Mouse (Mus musculus) neutrophil, adult 5-6 weeks (primary cell): ENCODE data around the gene Map2k5. TPM values are rescaled to one million over a fixed set of nuclear protein-coding genes. Genes with fewer than 3 reads are reported as not detected.

Experiments used
- ATAC-seq: fragments of 151-379, 151-347 bp; 2 replicates; pipeline ENCODE4 v1.8.0; 2017; ENCODE audit warnings: mild to moderate bottlenecking, moderate TSS enrichment; ENCODE audit not compliant: insufficient number of reproducible peaks, poor library complexity, low FRiP score, severe bottlenecking; ENCODE audit errors: extremely low read depth
- total RNA-seq: library from RNA; stranded (forward); fragments of 200-1000 nt; gene quantifications from 2 replicates; pipeline ENCODE4 v1.2.3, GENCODE M21; 2017

The Map2k5 gene
- total RNA-seq, 1 experiment from 2014 or later: 29.2 TPM

DNA sequence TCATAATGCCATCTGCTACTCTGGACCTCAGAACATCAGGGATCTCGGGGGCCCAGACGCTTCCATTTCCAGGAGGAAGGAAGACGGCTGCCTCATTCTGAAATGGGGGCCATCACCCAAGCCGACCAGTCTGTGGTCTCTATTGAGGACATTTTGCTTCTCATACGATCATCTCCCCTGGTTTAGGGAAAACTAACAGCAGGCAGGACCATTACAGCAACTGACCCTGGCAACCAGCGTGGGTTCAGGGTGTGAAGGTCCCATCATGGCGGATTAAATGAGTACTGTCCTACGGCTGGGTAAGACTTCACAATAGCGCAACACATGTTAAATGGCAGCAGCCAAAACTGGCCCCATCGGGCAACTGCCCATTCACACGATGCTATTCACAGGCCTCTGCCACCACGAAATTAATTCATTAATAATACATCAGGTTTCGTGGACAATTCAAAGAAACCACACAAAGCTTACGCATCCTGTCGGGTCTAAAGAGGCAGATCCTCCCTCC lies 170.9 kb downstream of the Map2k5 start:
- ATAC-seq: no peak

DNA sequence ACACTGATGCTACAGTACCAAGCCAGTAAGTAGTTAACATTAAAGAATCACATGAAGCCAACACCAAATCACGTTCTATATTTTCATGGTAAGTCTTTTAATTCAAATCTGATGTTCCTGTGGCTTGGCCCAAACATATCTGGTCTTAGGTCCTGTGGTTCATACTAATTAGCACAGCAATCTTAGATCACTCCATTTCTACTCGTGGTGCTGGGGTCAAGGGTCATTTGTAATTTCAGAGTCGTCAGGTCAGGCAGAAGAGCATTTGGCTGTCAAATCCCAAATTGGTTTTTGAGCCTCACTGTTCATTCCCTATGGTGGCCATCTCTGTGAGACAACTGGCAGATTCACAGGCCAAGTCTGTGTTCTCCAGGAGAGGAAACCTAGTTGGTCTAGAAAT lies 174.2 kb downstream of the Map2k5 start:
- no peak for ATAC-seq

GRCm38 (mm10) chr9:63201376-63202323 lies 176.1 kb downstream of the Map2k5 start:
- no peak for ATAC-seq

GRCm38 (mm10) chr9:63197252-63197651 lies 180.4 kb downstream of the Map2k5 start:
- no peak for ATAC-seq

- ATAC-seq: no peak
These were observed 181.5 kb downstream of the Map2k5 start for GRCm38 (mm10) chr9:63196114-63196682.

GRCm38 (mm10) chr9:63195523-63195922 lies 182.2 kb downstream of the Map2k5 start:
- ATAC-seq: no peak

DNA sequence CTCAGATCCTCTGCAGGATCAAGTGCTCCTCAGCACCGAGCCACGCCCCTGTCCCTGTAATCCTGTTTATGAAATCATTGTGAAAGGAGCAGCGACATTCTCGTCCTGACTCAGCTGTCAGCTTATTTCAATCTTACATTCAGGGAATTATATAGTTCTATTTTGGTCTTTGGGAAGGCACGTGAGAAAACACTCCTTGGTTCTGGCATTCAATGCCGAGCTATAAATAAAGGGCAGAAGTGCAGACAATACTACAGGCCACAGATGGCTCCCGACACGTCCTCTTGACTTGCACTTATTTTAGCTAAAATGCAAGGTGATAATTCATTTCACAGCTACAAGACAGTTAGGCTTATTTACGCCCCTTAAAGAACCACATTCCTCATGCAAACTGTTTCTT lies 182.9 kb downstream of the Map2k5 start:
- no peak for ATAC-seq

DNA sequence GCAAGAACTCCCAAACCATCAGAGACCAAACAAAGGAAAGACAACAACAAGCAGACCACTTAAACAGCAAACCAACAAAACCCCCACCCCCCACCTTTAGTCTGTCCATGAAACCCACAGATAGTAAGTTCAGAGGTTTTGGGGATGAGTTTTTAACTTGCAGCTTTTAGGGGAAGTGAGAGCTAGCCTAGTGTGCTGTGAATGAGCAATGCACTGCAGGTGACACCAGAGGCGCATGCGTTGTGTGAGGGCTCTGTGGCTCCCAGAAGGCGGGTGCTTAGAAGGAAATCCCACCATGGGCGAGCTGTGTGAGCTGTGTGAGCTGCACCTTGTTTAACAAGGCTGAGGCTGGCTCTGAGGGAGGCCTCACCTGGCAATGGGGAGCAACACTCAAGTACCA lies 184.9 kb downstream of the Map2k5 start:
- ATAC-seq: no peak

DNA sequence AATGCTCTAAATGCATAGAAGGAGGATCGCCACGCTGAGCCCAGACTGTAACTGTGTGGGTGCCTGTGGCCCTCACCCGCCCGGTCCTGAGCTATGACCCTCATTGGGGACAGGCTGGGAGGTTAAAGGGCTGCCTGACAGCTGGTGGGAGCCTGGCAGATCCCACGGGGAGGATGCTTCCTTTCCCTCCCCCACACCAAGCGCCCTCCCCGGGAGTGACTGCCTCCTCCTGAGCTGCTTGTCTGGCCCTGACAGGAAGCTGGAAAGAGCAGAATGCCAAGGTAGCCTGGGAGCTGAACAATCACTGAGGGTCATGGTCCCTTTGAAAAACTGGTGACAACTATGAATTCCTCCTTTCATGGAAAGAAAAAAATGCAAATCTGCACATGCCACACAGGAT lies 190.4 kb downstream of the Map2k5 start:
- ATAC-seq: no peak

GRCm38 (mm10) chr9:63185249-63185648 lies 192.5 kb downstream of the Map2k5 start:
- no peak for ATAC-seq

DNA sequence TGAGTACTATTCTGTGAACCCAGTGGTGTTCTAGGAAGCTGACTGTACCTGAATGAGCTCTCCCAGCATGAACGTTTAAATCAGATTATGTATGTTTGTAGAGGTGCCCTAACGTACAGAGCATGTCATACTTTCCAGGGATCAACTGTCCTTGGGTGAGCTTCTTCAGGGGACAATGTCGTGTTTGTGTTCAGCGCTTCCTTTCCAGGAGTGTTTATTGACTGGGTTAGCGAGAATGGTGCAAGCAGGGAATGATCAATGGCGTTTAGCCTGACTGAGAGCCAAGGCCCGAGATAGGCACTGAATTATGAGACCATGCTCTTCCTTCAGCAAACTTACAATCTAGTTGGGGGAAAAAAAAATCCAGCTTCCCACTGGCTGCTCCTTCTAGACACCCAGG lies 193.8 kb downstream of the Map2k5 start:
- ATAC-seq: no peak

- ATAC-seq: no peak
These were observed 195.3 kb downstream of the Map2k5 start for GRCm38 (mm10) chr9:63182306-63182960.

DNA sequence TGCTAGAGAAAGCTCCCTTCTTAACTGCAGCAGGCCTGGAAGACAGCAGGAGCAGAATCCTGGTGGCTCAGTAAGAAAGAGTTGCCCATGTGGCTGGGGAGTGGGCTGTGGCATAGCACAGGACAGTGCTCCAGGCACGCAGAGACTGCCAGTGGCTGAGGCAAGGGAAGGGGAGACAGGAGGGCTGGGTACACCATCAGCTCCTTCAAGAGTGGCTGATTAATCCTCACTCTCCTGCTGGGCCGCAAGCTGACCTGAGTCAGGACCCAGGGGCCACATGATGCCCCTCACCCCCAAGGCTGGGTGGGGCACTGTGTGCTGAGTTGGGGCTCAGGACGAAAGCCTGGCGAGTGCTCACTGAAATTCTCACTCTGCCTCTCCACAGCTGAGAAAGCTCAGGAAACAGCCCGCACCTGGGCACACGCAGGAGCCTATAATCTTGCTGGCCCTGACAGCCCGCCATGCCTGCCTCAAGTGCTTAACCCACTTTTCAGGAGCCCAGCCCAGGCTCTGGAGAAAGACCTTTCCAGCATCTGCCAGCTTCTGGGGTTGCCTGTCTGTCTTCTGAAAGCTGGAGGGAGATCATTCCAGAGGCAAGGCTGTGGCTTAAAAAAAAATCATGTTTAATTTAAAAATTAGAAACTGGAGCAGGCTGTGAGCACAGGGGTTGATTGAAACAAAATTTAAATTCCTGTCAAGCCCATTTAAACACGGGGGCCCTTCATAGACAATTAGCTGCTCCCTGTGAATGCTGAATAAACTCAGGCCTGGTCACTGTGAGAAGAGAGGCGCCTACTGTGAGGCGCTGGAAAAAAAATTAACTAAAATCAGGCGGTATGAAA lies 196.1 kb downstream of the Map2k5 start:
- no peak for ATAC-seq

- no peak for ATAC-seq
These were observed 199.4 kb downstream of the Map2k5 start for GRCm38 (mm10) chr9:63178296-63178695.

- no peak for ATAC-seq
These were observed 203.5 kb downstream of the Map2k5 start for GRCm38 (mm10) chr9:63174001-63174721.

DNA sequence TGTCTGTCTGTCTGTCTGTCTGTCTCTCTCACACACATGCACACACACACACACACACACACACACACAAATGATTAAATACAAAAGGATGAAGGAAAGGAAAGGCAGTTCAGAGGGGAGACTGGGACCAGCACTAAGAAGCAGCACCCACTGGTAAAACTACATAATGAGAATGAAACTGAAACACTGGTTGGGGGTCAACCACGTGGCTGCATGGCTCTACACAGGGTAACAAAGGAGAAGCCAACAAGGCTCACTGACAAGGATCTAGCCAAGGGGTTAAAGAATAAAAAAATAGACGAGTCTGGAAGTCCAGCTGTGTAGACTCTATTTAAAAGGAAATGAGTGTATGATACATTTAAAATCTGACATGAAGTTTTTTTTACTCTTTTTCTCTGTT lies 205.8 kb downstream of the Map2k5 start:
- ATAC-seq: no peak

GRCm38 (mm10) chr9:63169127-63169526 lies 208.6 kb downstream of the Map2k5 start:
- no peak for ATAC-seq

- ATAC-seq: no peak
These were observed 212.6 kb downstream of the Map2k5 start for GRCm38 (mm10) chr9:63165070-63165469.
